Mouse (Mus musculus) telencephalon, adult 2 months (tissue): ENCODE measurements around the gene Olfr1499.
"Not testable (repeated sequence)": the region's sequence is repeated elsewhere in the genome, so short reads cannot be mapped to it uniquely, and the experiment has no call there.

Source experiments
- DNase-seq: peaks from one replicate; pipeline ENCODE4 v3.0.0-alpha.2; 2011; ENCODE audit warnings: low read depth, low spot score

Gene Olfr1499

GRCm38 (mm10) chr19:13819347-13819746 is at the start of gene Olfr1499:
Gene Olfr1499 (minus strand): TSS chr19:13819447.
- no peak for DNase-seq

DNA sequence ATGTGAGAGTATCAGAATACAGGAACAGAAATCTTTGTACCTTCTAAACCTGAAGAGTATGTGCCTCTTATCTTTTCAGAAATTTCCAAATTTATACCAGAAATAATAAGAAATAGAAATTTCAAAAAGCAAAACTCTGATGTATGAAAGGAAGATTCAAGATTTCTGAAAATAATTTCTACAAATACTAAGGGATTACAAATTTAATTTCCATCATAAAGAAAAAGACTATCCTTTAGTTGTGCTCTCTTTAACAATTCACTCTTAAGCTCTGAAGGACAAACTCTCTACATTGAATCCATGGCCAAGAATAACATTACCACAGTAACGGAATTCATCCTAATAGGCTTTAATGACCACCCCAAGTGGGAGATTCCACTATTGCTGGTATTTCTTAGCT is 42.2 kb upstream of the Olfr1499 start, which contains the start of gene Olfr1502:
Olfr1502 (plus strand) TSS at position 301 of the 400 bp plus-strand sequence.
- DNase-seq = no peak

DNA sequence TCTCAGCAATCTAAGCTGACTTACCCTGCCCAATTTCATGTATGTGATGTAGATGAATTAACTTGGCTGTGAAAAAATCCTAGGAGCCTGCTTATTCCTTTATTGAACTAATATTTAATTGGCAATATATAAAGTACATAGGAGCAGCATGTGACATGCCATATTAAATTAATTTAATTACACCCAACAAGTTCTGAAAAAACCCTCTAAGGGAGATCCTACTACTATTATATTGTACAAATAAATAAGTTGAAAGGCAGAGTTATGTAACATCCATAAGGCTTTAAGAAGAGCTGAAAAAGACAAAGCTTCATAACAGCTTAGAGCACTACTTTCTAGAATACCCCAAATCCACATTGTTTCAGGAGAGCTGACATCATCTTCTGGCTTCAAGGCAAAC is 31.3 kb upstream of the Olfr1499 start, which contains the start of gene Olfr1501:
Olfr1501 (minus strand) TSS at position 101 of the 400 bp plus-strand sequence.
- DNase-seq = not testable (repeated sequence)

DNA sequence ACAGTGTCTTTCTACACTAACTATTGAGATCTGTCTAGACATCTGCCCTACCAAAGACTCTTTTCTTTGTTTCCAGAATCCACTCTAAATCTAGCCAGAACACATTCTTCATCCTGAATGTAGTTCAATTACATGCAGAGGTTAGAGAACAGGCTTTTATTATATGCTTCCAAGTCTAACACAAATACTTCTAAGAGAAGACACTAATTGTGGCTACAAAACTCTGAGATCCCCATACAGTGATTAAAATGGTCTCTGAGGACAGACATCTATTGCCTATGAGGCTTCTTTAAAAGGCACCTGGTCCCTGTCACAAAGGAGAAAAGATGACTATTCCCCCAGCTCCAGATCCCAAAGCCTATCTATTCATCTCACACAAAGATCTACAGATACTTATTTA is 11.1 kb upstream of the Olfr1499 start, which contains the start of gene Olfr1500:
Olfr1500 (minus strand) TSS at position 101 of the 400 bp plus-strand sequence.
- DNase-seq = no peak

GRCm38 (mm10) chr19:13828447-13828846 is 9.2 kb upstream of the Olfr1499 start:
- no peak for DNase-seq

GRCm38 (mm10) chr19:13820847-13821246 is 1.6 kb upstream of the Olfr1499 start:
- DNase-seq = no peak

DNA sequence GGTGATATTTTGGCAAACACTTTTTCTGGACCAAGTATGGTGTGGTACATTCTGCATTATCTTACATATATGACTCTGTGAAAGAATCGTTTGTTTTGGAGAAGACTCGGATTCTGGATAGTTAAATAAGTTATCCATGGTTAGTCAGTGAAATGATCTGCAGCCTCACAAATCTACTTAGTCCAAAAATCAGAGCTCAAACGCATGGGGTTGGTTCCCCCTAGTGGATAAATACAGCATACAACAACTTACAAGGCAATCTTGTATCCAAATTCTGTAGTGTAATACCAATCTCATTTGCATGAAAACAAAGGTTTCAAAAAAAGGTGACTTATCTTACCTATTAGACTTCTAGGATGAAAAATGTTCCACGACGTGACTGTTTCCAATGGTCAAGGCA is 420 bp downstream of the Olfr1499 start:
- DNase-seq = peak; percentile 22

DNA sequence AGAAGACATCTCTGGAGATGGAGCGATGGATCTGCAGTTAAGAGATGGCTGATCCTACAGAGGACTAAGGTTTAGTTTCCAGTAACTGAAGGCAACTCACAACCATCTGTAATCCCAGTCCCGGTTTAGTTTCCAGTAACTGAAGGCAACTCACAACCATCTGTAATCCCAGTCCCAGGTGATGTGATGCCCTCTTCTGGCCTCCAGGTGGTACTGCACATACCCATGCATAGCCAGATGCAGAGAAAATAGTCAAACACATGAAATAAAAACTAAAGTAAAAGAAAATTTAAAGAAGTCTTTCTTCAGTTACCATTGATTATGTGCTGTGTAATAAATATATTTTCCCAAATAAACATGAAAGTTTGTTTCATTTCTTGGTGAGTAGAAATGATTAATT is 6.4 kb downstream of the Olfr1499 start:
- DNase-seq = no peak

- not testable (repeated sequence) for DNase-seq
Observed at GRCm38 (mm10) chr19:13805486-13805885, 13.8 kb downstream of the Olfr1499 start.

- no peak for DNase-seq
Observed at GRCm38 (mm10) chr19:13798102-13798501, 21.1 kb downstream of the Olfr1499 start, which contains the start of gene Olfr1497. Gene Olfr1497 (minus strand): TSS chr19:13798202.

DNA sequence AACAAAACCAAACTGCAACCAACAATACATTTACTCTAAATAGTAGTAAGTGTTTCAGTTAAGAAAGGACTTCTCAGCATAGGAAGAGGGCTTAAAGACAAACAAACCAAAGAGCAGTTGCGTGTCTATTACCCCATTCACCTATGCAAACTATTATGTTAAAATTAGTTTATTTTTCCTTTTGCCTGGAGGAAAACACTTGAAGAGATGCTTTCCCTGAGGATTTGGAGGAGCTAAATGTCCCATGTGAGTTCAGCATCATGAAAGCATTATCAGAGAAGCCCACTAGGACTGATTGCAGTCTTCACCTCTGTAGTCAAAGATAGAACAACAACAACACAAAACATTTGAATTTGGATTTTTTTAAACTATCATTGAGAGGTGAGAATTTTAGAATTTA is 41.7 kb downstream of the Olfr1499 start, which contains the start of gene Olfr1496:
Olfr1496 (plus strand) TSS at position 301 of the 400 bp plus-strand sequence.
- no peak for DNase-seq

DNA sequence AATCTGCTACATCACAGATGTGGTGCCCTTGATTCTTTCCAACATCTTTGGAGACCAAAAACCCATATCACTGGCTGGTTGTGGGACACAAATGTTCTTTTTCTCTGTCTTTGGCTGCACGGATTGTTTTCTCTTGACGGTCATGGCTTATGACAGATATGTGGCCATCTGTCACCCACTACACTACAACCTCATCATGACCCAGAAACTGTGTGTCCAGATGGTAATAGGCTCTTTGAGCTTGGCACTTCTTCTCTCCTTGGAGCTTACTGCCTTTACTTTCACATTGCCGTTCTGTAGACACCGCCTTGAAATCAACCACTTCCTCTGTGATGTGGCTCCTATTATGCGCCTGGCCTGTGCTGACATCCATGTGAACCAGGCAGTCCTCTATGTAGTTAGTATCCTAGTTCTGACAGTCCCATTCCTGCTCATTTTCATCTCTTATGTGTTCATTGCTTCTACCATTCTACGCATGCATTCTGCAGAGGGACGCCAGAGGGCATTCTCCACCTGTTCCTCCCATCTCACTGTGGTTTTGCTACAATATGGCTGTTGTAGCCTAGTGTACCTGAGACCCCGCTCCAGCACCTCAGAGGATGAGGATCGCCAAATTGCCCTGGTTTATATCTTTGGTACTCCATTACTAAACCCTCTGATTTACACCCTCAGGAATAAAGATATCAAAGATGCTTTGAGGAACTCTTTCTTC is 50.5 kb downstream of the Olfr1499 start:
- no peak for DNase-seq

DNA sequence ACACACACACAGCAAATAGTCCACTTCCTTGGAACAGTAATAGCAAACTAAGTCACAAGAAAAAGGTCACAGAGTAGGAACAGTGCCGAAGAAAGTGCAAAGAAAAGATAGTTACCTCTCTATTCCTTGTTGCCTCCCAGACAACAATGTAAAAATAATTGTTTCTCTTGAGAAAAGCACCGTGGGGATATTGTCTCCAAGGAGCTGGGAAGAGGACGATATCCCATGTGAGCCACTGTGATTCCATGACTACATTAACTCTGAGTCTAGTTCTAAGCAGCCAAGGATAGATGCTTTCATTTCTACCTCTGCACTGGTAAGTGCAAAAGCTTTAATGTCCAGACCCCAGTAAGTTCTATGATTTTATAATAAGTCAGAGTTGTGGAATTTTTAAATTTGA is 54.9 kb downstream of the Olfr1499 start, which contains the start of gene Olfr1495:
Olfr1495 (plus strand) TSS at position 301 of the 400 bp plus-strand sequence.
- no peak for DNase-seq
